Mouse (Mus musculus) lung, adult 2 months (tissue): ENCODE results near the gene Stxbp3.

Experiments used
- CTCF ChIP-seq: fragments of 200-500 bp; IDR thresholded peaks from 2 replicates; pipeline ENCODE4 v1.5.1; 2011; ENCODE audit warnings: mild to moderate bottlenecking, low read length, control low read depth; ENCODE audit not compliant: insufficient read depth
- POLR2A ChIP-seq: fragments of 200-500 bp; IDR thresholded peaks from 2 replicates; pipeline ENCODE4 v1.6.1; 2011; ENCODE audit warnings: low read depth, mild to moderate bottlenecking, control low read depth, low read length, borderline replicate concordance; ENCODE audit errors: extremely low read depth

DNA sequence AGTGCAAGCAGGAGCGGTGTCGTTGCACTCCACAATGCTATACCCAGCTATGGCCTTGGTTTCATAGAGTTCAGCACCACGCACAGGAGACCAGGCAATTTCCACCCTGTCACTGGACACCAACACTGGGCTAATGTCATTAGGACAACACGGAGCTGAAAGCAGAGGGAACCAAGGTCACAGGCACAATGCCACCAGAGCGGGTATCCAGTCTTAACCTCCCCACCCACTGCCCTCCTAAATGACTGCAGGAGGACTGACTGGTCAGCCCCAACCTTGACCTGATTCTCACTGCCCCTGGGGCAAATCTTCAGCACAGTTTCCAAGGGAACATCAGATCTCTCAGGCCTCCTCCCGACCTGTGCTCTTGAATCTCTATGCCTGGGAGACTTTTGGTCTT, 30.3 kb upstream of the Stxbp3 start:
- TF ChIP-seq POLR2A (no peak), CTCF (no peak)
